Mouse (Mus musculus): ENCODE data around the gene Hacd4. TPM values are rescaled to one million over a fixed set of nuclear protein-coding genes. Genes with fewer than 3 reads are reported as not detected.
A peak's percentile ranks its signal among the peaks of the same experiment; 100 is the strongest.

Hacd4 gene
- polyA plus RNA-seq, 1 experiment from 2014 or later: 16.1 TPM

- H3K4me3 ChIP-seq (ENCODE audit: low read depth, low read length): no peak overlapping the region
- H3K9ac ChIP-seq (replicated peaks; ENCODE audit: low read depth, low read length): no peak overlapping the region
- H3K4me1 ChIP-seq (ENCODE audit: control insufficient read depth, insufficient read depth, low read length): peaks cover 7% of the 10 kb centered on the region; the same call in 1 of the 2 replicates
- H3K4me2 ChIP-seq (replicated peaks; ENCODE audit: low read depth, low read length): no peak overlapping the region
- H3K9me3 ChIP-seq (ENCODE audit: control insufficient read depth, low read depth, low read length): no peaks in the 10 kb centered on the region
- no peak overlapping the region for H3K27ac ChIP-seq (ENCODE audit: low read length)
- no peak for ATAC-seq (ENCODE audit: insufficient number of reproducible peaks, insufficient read depth, low FRiP score, low read depth)
- WGBS: 95% methylated on average over 7 of the region's 7 CpGs
- H3K36me3 ChIP-seq (ENCODE audit: control insufficient read depth, insufficient read depth, low read length): no peaks in the 10 kb centered on the region
- H3K27me3 ChIP-seq (ENCODE audit: control insufficient read depth, insufficient read depth, low read length): no peaks in the 10 kb centered on the region
Measured at GRCm38 (mm10) chr4:88440814-88441213, 2.1 kb upstream of the Hacd4 start.

- 73% methylated on average over 6 of the region's 6 CpGs for WGBS
- Histone ChIP-seq H3K27ac (ENCODE audit: low read length) (no peak overlapping the region), H3K9ac (replicated peaks; ENCODE audit: low read depth, low read length) (no peak overlapping the region), H3K4me2 (replicated peaks; ENCODE audit: low read depth, low read length) (no peak overlapping the region), H3K4me1 (ENCODE audit: control insufficient read depth, insufficient read depth, low read length) (peaks cover 7% of the 10 kb centered on the region; the same call in 1 of the 2 replicates), H3K27me3 (ENCODE audit: control insufficient read depth, insufficient read depth, low read length) (no peaks in the 10 kb centered on the region), H3K9me3 (ENCODE audit: control insufficient read depth, low read depth, low read length) (no peaks in the 10 kb centered on the region), H3K4me3 (ENCODE audit: low read depth, low read length) (no peak overlapping the region), H3K36me3 (ENCODE audit: control insufficient read depth, insufficient read depth, low read length) (no peaks in the 10 kb centered on the region)
- no peak for ATAC-seq (ENCODE audit: insufficient number of reproducible peaks, insufficient read depth, low FRiP score, low read depth)
Measured at GRCm38 (mm10) chr4:88439669-88440123, 968 bp upstream of the Hacd4 start.

GRCm38 (mm10) chr4:88438990-88439329, 232 bp upstream of the Hacd4 start:
- H3K4me1 ChIP-seq (ENCODE audit: control insufficient read depth, insufficient read depth, low read length): peaks cover 7% of the 10 kb centered on the region; the same call in 1 of the 2 replicates
- no peaks in the 10 kb centered on the region for H3K36me3 ChIP-seq (ENCODE audit: control insufficient read depth, insufficient read depth, low read length)
- H3K9me3 ChIP-seq (ENCODE audit: control insufficient read depth, low read depth, low read length): no peaks in the 10 kb centered on the region
- WGBS: 24% methylated on average over 4 of the region's 4 CpGs
- 0 out of 2 replicates have a peak overlapping the region, but pooled peaks have one; percentile 17 for H3K27ac ChIP-seq (ENCODE audit: low read length)
- H3K27me3 ChIP-seq (ENCODE audit: control insufficient read depth, insufficient read depth, low read length): no peaks in the 10 kb centered on the region
- peak overlapping the region; percentile 65 for H3K4me2 ChIP-seq (replicated peaks; ENCODE audit: low read depth, low read length)
- peak overlapping the region; percentile 35 for H3K4me3 ChIP-seq (ENCODE audit: low read depth, low read length)
- ATAC-seq (ENCODE audit: insufficient number of reproducible peaks, insufficient read depth, low FRiP score, low read depth): no peak
- H3K9ac ChIP-seq (replicated peaks; ENCODE audit: low read depth, low read length): no peak overlapping the region

- H3K9ac ChIP-seq (replicated peaks; ENCODE audit: low read depth, low read length): no peak overlapping the region
- H3K4me2 ChIP-seq (replicated peaks; ENCODE audit: low read depth, low read length): peak overlapping the region; percentile 65
- H3K4me3 ChIP-seq (ENCODE audit: low read depth, low read length): peak overlapping the region; percentile 35
- 30% methylated on average over 2 of the region's 2 CpGs for WGBS
- ATAC-seq (ENCODE audit: insufficient number of reproducible peaks, insufficient read depth, low FRiP score, low read depth): no peak
- H3K4me1 ChIP-seq (ENCODE audit: control insufficient read depth, insufficient read depth, low read length): peaks cover 7% of the 10 kb centered on the region; the same call in 1 of the 2 replicates
- H3K36me3 ChIP-seq (ENCODE audit: control insufficient read depth, insufficient read depth, low read length): no peaks in the 10 kb centered on the region
- H3K27me3 ChIP-seq (ENCODE audit: control insufficient read depth, insufficient read depth, low read length): no peaks in the 10 kb centered on the region
- H3K27ac ChIP-seq (ENCODE audit: low read length): peak overlapping the region; percentile 17; the same call in 1 of the 2 replicates
- H3K9me3 ChIP-seq (ENCODE audit: control insufficient read depth, low read depth, low read length): no peaks in the 10 kb centered on the region
Measured at GRCm38 (mm10) chr4:88437917-88438316, 811 bp downstream of the Hacd4 start.

- H3K4me3 ChIP-seq (ENCODE audit: low read depth, low read length): no peak overlapping the region
- H3K9me3 ChIP-seq (ENCODE audit: control insufficient read depth, low read depth, low read length): no peaks in the 10 kb centered on the region
- H3K4me2 ChIP-seq (replicated peaks; ENCODE audit: low read depth, low read length): no peak overlapping the region
- no peak for ATAC-seq (ENCODE audit: insufficient number of reproducible peaks, insufficient read depth, low FRiP score, low read depth)
- H3K4me1 ChIP-seq (ENCODE audit: control insufficient read depth, insufficient read depth, low read length): peaks cover 7% of the 10 kb centered on the region; the same call in 1 of the 2 replicates
- H3K36me3 ChIP-seq (ENCODE audit: control insufficient read depth, insufficient read depth, low read length): no peaks in the 10 kb centered on the region
- H3K27ac ChIP-seq (ENCODE audit: low read length): no peak overlapping the region
- no peak overlapping the region for H3K9ac ChIP-seq (replicated peaks; ENCODE audit: low read depth, low read length)
- no peaks in the 10 kb centered on the region for H3K27me3 ChIP-seq (ENCODE audit: control insufficient read depth, insufficient read depth, low read length)
- 46% methylated on average over 3 of the region's 3 CpGs for WGBS
Measured at GRCm38 (mm10) chr4:88437166-88437565, 1.6 kb downstream of the Hacd4 start.

GRCm38 (mm10) chr4:88436593-88437165, 2.0 kb downstream of the Hacd4 start:
- no peak for ATAC-seq (ENCODE audit: insufficient number of reproducible peaks, insufficient read depth, low FRiP score, low read depth)
- H3K27me3 ChIP-seq (ENCODE audit: control insufficient read depth, insufficient read depth, low read length): no peaks in the 10 kb centered on the region
- WGBS: 45% methylated on average over 6 of the region's 6 CpGs
- H3K9ac ChIP-seq (replicated peaks; ENCODE audit: low read depth, low read length): no peak overlapping the region
- H3K4me1 ChIP-seq (ENCODE audit: control insufficient read depth, insufficient read depth, low read length): peaks cover 7% of the 10 kb centered on the region; the same call in 1 of the 2 replicates
- H3K4me2 ChIP-seq (replicated peaks; ENCODE audit: low read depth, low read length): no peak overlapping the region
- no peak overlapping the region for H3K27ac ChIP-seq (ENCODE audit: low read length)
- no peak overlapping the region for H3K4me3 ChIP-seq (ENCODE audit: low read depth, low read length)
- H3K9me3 ChIP-seq (ENCODE audit: control insufficient read depth, low read depth, low read length): no peaks in the 10 kb centered on the region
- no peaks in the 10 kb centered on the region for H3K36me3 ChIP-seq (ENCODE audit: control insufficient read depth, insufficient read depth, low read length)

- H3K9me3 ChIP-seq (ENCODE audit: control insufficient read depth, low read depth, low read length): no peaks in the 10 kb centered on the region
- no peaks in the 10 kb centered on the region for H3K36me3 ChIP-seq (ENCODE audit: control insufficient read depth, insufficient read depth, low read length)
- no peak overlapping the region for H3K4me3 ChIP-seq (ENCODE audit: low read depth, low read length)
- H3K4me2 ChIP-seq (replicated peaks; ENCODE audit: low read depth, low read length): no peak overlapping the region
- no peaks in the 10 kb centered on the region for H3K27me3 ChIP-seq (ENCODE audit: control insufficient read depth, insufficient read depth, low read length)
- no peaks in the 10 kb centered on the region for H3K4me1 ChIP-seq (ENCODE audit: control insufficient read depth, insufficient read depth, low read length)
- no peak for ATAC-seq (ENCODE audit: insufficient number of reproducible peaks, insufficient read depth, low FRiP score, low read depth)
- no peak overlapping the region for H3K9ac ChIP-seq (replicated peaks; ENCODE audit: low read depth, low read length)
- 76% methylated on average over 8 of the region's 8 CpGs for WGBS
- H3K27ac ChIP-seq (ENCODE audit: low read length): no peak overlapping the region
Measured at GRCm38 (mm10) chr4:88432412-88433024, 6.2 kb downstream of the Hacd4 start.

- 76% methylated on average over 2 of the region's 2 CpGs for WGBS
- no peaks in the 10 kb centered on the region for H3K27me3 ChIP-seq (ENCODE audit: control insufficient read depth, insufficient read depth, low read length)
Measured at GRCm38 (mm10) chr4:88427630-88428239, 11.0 kb downstream of the Hacd4 start.

More at GRCm38 (mm10) chr4:88427630-88428239, 11.0 kb downstream of the Hacd4 start:
- Histone ChIP-seq H3K36me3 (ENCODE audit: control insufficient read depth, insufficient read depth, low read length) (no peaks in the 10 kb centered on the region), H3K27ac (ENCODE audit: low read length) (peak overlapping the region; percentile 33; the same call in 1 of the 2 replicates), H3K4me1 (ENCODE audit: control insufficient read depth, insufficient read depth, low read length) (no peaks in the 10 kb centered on the region), H3K4me2 (replicated peaks; ENCODE audit: low read depth, low read length) (no peak overlapping the region), H3K4me3 (ENCODE audit: low read depth, low read length) (no peak overlapping the region), H3K9me3 (ENCODE audit: control insufficient read depth, low read depth, low read length) (no peaks in the 10 kb centered on the region), H3K9ac (replicated peaks; ENCODE audit: low read depth, low read length) (no peak overlapping the region)
- no peak for ATAC-seq (ENCODE audit: insufficient number of reproducible peaks, insufficient read depth, low FRiP score, low read depth)

Data from stomach, embryonic 14.5 days (tissue).